Mouse (Mus musculus): ENCODE data around the gene Ubl5. TPM values are rescaled to one million over a fixed set of nuclear protein-coding genes. Genes with fewer than 3 reads are reported as not detected.

Ubl5 gene
- polyA plus RNA-seq, 2 experiments: 354 to 475 TPM

GRCm38 (mm10) chr9:20672047-20672446 lies 29.4 kb downstream of the Ubl5 start:
- Histone ChIP-seq H3K4me1 (ENCODE audit: control insufficient read depth, insufficient read depth, low read length) (no peaks in the 10 kb centered on the region), H3K36me3 (ENCODE audit: control insufficient read depth, insufficient read depth, low read length) (no peaks in the 10 kb centered on the region), H3K4me3 (replicated peaks; ENCODE audit: low read length) (no peak overlapping the region), H3K27ac (replicated peaks; ENCODE audit: low read depth, low read length) (no peak overlapping the region), H3K9ac (ENCODE audit: low read depth, low read length, severe bottlenecking) (no peak overlapping the region), H3K27me3 (ENCODE audit: control insufficient read depth, insufficient read depth, low read length) (no peaks in the 10 kb centered on the region), H3K4me2 (replicated peaks; ENCODE audit: low read depth, low read length, severe bottlenecking) (no peak overlapping the region), H3K9me3 (ENCODE audit: control insufficient read depth, low read length) (no peaks in the 10 kb centered on the region)
- ATAC-seq (ENCODE audit: low FRiP score, low read depth): no peak
- TF ChIP-seq POLR2A (IDR thresholded peaks at IDR 0.05; ENCODE audit: borderline replicate concordance, extremely low read depth, insufficient read depth, insufficient read length): no peak
- 82% methylated on average over 16 of the region's 16 CpGs for WGBS
- DNase-seq (ENCODE audit: low spot score): no peak

GRCm38 (mm10) chr9:20677892-20678291 lies 35.2 kb downstream of the Ubl5 start:
- DNase-seq (ENCODE audit: low spot score) (no peak), ATAC-seq (ENCODE audit: low FRiP score, low read depth) (no peak)
- 87% methylated on average over 12 of the region's 12 CpGs for WGBS
- Histone ChIP-seq H3K9me3 (ENCODE audit: control insufficient read depth, low read length) (no peaks in the 10 kb centered on the region), H3K4me2 (replicated peaks; ENCODE audit: low read depth, low read length, severe bottlenecking) (no peak overlapping the region), H3K9ac (ENCODE audit: low read depth, low read length, severe bottlenecking) (no peak overlapping the region), H3K4me3 (replicated peaks; ENCODE audit: low read length) (no peak overlapping the region), H3K36me3 (ENCODE audit: control insufficient read depth, insufficient read depth, low read length) (no peaks in the 10 kb centered on the region), H3K27ac (replicated peaks; ENCODE audit: low read depth, low read length) (no peak overlapping the region), H3K27me3 (ENCODE audit: control insufficient read depth, insufficient read depth, low read length) (no peaks in the 10 kb centered on the region), H3K4me1 (ENCODE audit: control insufficient read depth, insufficient read depth, low read length) (no peaks in the 10 kb centered on the region)
- no peak for TF ChIP-seq POLR2A (IDR thresholded peaks at IDR 0.05; ENCODE audit: borderline replicate concordance, extremely low read depth, insufficient read depth, insufficient read length)

DNA sequence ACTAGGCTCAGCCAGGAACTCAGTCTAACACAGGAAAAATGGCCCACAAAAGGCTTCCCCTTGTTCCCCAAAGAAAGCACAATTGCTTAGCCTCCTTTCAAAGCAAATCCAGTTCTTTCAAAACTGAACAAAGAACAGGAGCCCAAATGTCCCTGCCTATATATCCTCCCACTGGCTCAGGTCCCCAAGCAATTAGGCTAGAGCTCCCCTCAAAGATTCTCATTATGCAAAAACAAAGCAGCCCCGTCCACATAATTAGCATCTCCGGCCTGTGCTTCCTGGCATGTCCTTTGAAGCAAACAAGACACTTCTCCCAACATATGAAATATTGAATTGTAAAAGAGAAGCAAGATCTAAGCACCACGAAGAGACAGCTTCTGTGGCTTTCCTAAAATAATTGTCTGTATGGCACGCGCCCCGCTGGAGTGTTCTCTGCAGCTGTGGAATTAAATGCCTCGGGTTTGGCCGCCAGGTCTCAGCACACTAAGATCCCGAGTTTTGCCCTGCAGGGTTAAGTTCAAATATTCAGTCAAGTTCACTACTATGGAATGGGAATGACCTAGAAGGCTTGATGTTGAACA lies 37.8 kb downstream of the Ubl5 start:
- Histone ChIP-seq H3K27ac (replicated peaks; ENCODE audit: low read depth, low read length) (no peak overlapping the region), H3K9ac (ENCODE audit: low read depth, low read length, severe bottlenecking) (no peak overlapping the region), H3K9me3 (ENCODE audit: control insufficient read depth, low read length) (no peaks in the 10 kb centered on the region), H3K4me2 (replicated peaks; ENCODE audit: low read depth, low read length, severe bottlenecking) (no peak overlapping the region), H3K36me3 (ENCODE audit: control insufficient read depth, insufficient read depth, low read length) (no peaks in the 10 kb centered on the region), H3K4me3 (replicated peaks; ENCODE audit: low read length) (no peak overlapping the region), H3K27me3 (ENCODE audit: control insufficient read depth, insufficient read depth, low read length) (no peaks in the 10 kb centered on the region), H3K4me1 (ENCODE audit: control insufficient read depth, insufficient read depth, low read length) (no peaks in the 10 kb centered on the region)
- ATAC-seq (ENCODE audit: low FRiP score, low read depth) (no peak), DNase-seq (ENCODE audit: low spot score) (no peak)
- no peak for TF ChIP-seq POLR2A (IDR thresholded peaks at IDR 0.05; ENCODE audit: borderline replicate concordance, extremely low read depth, insufficient read depth, insufficient read length)
- 83% methylated on average over 9 of the region's 9 CpGs for WGBS

DNA sequence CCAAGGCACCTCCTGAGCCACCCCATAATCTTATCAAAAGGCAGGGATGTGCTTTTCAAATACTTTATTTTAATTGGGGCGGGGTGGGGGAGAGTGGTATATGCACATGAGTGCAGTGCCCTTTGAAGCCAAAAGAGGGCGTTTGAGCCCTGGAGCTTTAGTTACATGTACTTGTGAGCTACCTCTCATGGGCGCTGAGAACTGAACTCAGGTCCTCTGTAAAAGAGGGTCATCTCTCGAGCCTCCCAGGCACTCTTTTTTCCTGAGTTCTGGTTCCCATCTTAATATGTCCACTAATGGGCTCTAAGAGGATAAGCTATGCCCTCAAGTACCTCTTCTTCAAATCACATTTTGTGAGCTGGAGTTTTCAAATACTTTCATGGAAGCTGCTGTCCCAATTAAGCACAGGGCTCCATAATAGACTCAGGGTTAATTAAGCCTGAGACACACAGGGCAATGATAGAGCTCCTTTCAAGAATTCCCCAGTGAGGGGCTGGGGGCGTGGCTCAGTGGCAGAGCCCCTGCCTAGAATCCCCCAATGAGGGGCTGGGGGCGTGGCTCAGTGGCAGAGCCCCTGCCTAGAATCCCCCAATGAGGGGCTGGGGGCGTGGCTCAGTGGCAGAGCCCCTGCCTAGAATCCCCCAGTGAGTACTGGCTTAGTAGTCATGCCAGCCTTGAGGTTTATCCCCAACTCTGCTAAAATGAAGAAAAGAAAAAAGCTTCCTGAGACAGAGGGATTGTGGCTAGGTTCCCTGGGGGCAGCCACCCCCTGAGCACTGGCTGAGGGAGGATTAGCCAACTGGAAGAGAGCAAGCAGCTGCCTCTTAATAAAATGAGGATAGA lies 39.1 kb downstream of the Ubl5 start:
- H3K27ac ChIP-seq (replicated peaks; ENCODE audit: low read depth, low read length): no peak overlapping the region
- no peak overlapping the region for H3K4me2 ChIP-seq (replicated peaks; ENCODE audit: low read depth, low read length, severe bottlenecking)
- H3K9me3 ChIP-seq (ENCODE audit: control insufficient read depth, low read length): no peaks in the 10 kb centered on the region
- ATAC-seq (ENCODE audit: low FRiP score, low read depth) (peak; percentile 37; the same call in 1 of the 2 replicates), DNase-seq (ENCODE audit: low spot score) (no peak)
- H3K27me3 ChIP-seq (ENCODE audit: control insufficient read depth, insufficient read depth, low read length): no peaks in the 10 kb centered on the region
- 40% methylated on average over 7 of the region's 7 CpGs for WGBS
- no peak overlapping the region for H3K4me3 ChIP-seq (replicated peaks; ENCODE audit: low read length)
- no peak for TF ChIP-seq POLR2A (IDR thresholded peaks at IDR 0.05; ENCODE audit: borderline replicate concordance, extremely low read depth, insufficient read depth, insufficient read length)
- H3K4me1 ChIP-seq (ENCODE audit: control insufficient read depth, insufficient read depth, low read length): no peaks in the 10 kb centered on the region
- H3K9ac ChIP-seq (ENCODE audit: low read depth, low read length, severe bottlenecking): no peak overlapping the region
- no peaks in the 10 kb centered on the region for H3K36me3 ChIP-seq (ENCODE audit: control insufficient read depth, insufficient read depth, low read length)

DNA sequence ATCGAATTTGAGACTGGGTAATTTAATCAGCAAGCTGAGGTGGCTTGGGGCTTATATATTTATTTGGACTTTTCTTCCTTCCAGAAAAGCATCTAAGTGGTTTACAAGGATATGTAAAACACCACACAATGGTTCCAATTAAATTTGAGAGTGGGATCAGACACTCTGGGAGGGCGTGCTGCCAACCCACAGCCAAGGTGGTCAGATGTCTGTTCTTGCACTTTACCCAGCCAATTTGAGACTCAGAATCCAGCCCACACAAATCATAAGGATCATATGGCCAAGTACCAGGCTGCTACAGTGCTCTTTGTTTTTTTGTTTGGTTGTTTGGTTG lies 39.7 kb downstream of the Ubl5 start:
- no peaks in the 10 kb centered on the region for H3K4me1 ChIP-seq (ENCODE audit: control insufficient read depth, insufficient read depth, low read length)
- no peak for ATAC-seq (ENCODE audit: low FRiP score, low read depth)
- 43% methylated on average over 2 of the region's 2 CpGs for WGBS

More for the DNA sequence above, 39.7 kb downstream of the Ubl5 start:
- Histone ChIP-seq H3K36me3 (ENCODE audit: control insufficient read depth, insufficient read depth, low read length) (no peaks in the 10 kb centered on the region), H3K27ac (replicated peaks; ENCODE audit: low read depth, low read length) (no peak overlapping the region), H3K4me2 (replicated peaks; ENCODE audit: low read depth, low read length, severe bottlenecking) (no peak overlapping the region), H3K27me3 (ENCODE audit: control insufficient read depth, insufficient read depth, low read length) (no peaks in the 10 kb centered on the region), H3K9ac (ENCODE audit: low read depth, low read length, severe bottlenecking) (no peak overlapping the region), H3K9me3 (ENCODE audit: control insufficient read depth, low read length) (no peaks in the 10 kb centered on the region), H3K4me3 (replicated peaks; ENCODE audit: low read length) (no peak overlapping the region)
- DNase-seq (ENCODE audit: low spot score): no peak
- no peak for TF ChIP-seq POLR2A (IDR thresholded peaks at IDR 0.05; ENCODE audit: borderline replicate concordance, extremely low read depth, insufficient read depth, insufficient read length)
